Mouse (Mus musculus): ENCODE measurements around the gene Gm17660.

DNA sequence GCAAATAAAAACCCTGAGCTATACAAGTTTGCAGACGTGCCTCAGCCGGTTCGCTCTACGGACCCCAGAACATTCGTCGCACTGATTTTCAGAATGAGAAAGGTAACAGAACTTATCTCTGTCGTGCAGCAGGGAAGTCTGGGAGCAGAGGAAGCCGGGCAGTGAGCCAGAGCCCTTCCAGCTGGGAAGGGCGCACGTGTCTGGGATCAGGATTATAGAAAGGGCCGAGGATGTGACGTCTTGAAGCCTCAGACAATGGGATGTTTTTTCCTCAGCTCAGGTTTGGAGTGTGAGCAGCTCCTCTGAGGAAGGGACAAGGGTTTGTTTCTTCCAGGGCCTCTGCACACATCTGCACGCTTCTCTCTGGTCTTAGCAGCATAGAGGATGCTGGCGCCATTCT, 37.7 kb upstream of the Gm17660 start:
- TF ChIP-seq GATA1 (IDR thresholded peaks at IDR 0.05; ENCODE audit: borderline replicate concordance, low read length) (no peak), FLI1 (IDR thresholded peaks at IDR 0.05; ENCODE audit: low read length) (no peak)

Measured in megakaryocyte, embryonic 14.5 days (primary cell).